Mouse (Mus musculus) stomach, postnatal 0 days (tissue): ENCODE measurements around the gene Cisd2. TPM values are rescaled to one million over a fixed set of nuclear protein-coding genes. Genes with fewer than 3 reads are reported as not detected.

ENCODE experiments used
- ATAC-seq: fragments of 200-750 bp; cut with Nextera tagmentation; 2 replicates; pipeline ENCODE4 v1.8.0; 2017; ENCODE audit not compliant: low FRiP score, low TSS enrichment
- DNase-seq: peaks from one replicate; pipeline ENCODE4 v3.0.0-alpha.2; 2016; ENCODE audit warnings: low spot score
- H3K27ac ChIP-seq: fragments of 300-500 bp; sonication (generic); replicated peaks from 2 replicates; pipeline ENCODE4 v1.5.1; 2014; ENCODE audit warnings: mild to moderate bottlenecking, control low read depth
- H3K27me3 ChIP-seq: fragments of 300-500 bp; sonication (generic); 2 replicates; pipeline ENCODE4 v1.6.1; 2014; ENCODE audit warnings: low read length; ENCODE audit not compliant: control insufficient read depth, insufficient read depth
- H3K36me3 ChIP-seq: fragments of 300-500 bp; sonication (generic); 2 replicates; pipeline ENCODE4 v1.6.1; 2014; ENCODE audit warnings: low read length, mixed read lengths; ENCODE audit not compliant: control insufficient read depth, insufficient read depth
- H3K4me1 ChIP-seq: fragments of 300-500 bp; sonication (generic); replicated peaks from 2 replicates; pipeline ENCODE4 v1.6.1; 2014; ENCODE audit warnings: antibody characterized with exemption; ENCODE audit not compliant: control insufficient read depth, insufficient read depth
- H3K4me2 ChIP-seq: fragments of 300-500 bp; sonication (generic); replicated peaks from 2 replicates; pipeline ENCODE4 v1.6.1; 2014; ENCODE audit warnings: low read depth, mild to moderate bottlenecking, control low read depth, moderate library complexity
- H3K4me3 ChIP-seq: fragments of 300-500 bp; sonication (generic); 2 replicates; pipeline ENCODE4 v1.5.1; 2014; ENCODE audit warnings: low read depth, low read length, control low read depth
- H3K9ac ChIP-seq: fragments of 300-500 bp; sonication (generic); 2 replicates; pipeline ENCODE4 v1.6.1; 2014; ENCODE audit warnings: mild to moderate bottlenecking, low read length, control low read depth, mixed read lengths
- H3K9me3 ChIP-seq: fragments of 300-500 bp; sonication (generic); 2 replicates; pipeline ENCODE4 v1.6.1; 2016; ENCODE audit warnings: low read length; ENCODE audit not compliant: control insufficient read depth
- CTCF ChIP-seq: IDR thresholded peaks from 2 replicates; pipeline ENCODE4 v1.5.1; 2016; ENCODE audit warnings: antibody characterized with exemption, low read depth, mild to moderate bottlenecking, moderate library complexity
- EP300 ChIP-seq: optimal IDR thresholded peaks from 2 replicates; pipeline ENCODE3; 2016; ENCODE audit warnings: antibody characterized with exemption
- WGBS: fragments of 180-500 bp; shearing (Covaris S2); extraction: QIAGEN DNeasy Blood & Tissue Kit; methylation state at CpG from one replicate; pipeline ENCODE4 v1.1.7; 2014; 5-methylcytosine and 5-hydroxymethylcytosine counted together
- polyA plus RNA-seq: library from polyadenylated mRNA; unstranded; fragments of >200 nt; fragmentation: Nextera tagmentation; extraction: Ambion mirVana; gene quantifications from 2 replicates; pipeline ENCODE4 v1.2.1, GENCODE M21; 2015

The Cisd2 gene
- polyA plus RNA-seq, 1 experiment from 2014 or later, result 34.2 TPM

DNA sequence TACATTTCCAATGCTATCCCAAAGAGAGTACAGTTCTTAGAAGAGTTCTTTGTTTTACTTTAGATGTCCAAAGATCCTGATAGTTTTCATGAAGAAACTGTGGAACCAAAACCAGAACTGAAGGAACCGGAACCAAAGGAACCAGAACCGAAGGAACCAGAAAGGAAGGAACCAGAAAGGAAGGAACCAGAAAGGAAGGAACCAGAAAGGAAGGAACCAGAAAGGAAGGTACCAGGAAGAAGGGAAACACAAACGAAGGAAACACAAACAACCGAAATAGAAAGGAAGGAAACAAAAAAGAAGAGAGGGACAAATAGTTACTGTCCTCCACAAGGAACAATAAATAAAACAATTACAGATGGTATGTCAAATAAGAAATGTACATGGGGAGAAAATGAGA is 66.3 kb downstream of the Cisd2 start:
- ATAC-seq (no peak), DNase-seq (no peak)
- Histone ChIP-seq H3K4me2 (no peak overlapping the region), H3K9ac (no peak overlapping the region), H3K36me3 (no peaks in the 10 kb centered on the region), H3K4me1 (no peaks in the 10 kb centered on the region), H3K9me3 (no peaks in the 10 kb centered on the region), H3K4me3 (no peak overlapping the region), H3K27me3 (no peaks in the 10 kb centered on the region), H3K27ac (no peak overlapping the region)
- TF ChIP-seq EP300 (no peak), CTCF (no peak)
- 85% methylated on average over 4 of the region's 4 CpGs for WGBS

Other genes starting within 250 kb of the Cisd2 start
- gene Cenpe, start 211.4 kb downstream of the Cisd2 start, polyA plus RNA-seq, result 3.9 and 4.8 TPM in 2 replicates
- 2.4 TPM in 2 replicates for gene Bdh2, start 142.7 kb downstream of the Cisd2 start, polyA plus RNA-seq
- 6.0 and 6.9 TPM in 2 replicates for gene Slc9b2, start 116.2 kb downstream of the Cisd2 start, polyA plus RNA-seq
- gene Slc9b1, start 75.9 kb downstream of the Cisd2 start, polyA plus RNA-seq, result 0.07 and 0.08 TPM in 2 replicates
- 420 and 430 TPM in 2 replicates for gene Ube2d3, start 14.2 kb upstream of the Cisd2 start, polyA plus RNA-seq
- gene Manba, start 61.7 kb upstream of the Cisd2 start, polyA plus RNA-seq, result 11.8 and 12.8 TPM in 2 replicates